Mouse (Mus musculus) embryonic fibroblast, embryonic 13.5 days (primary cell): ENCODE data around the gene Il2rb.

Source experiments
- CTCF ChIP-seq: IDR thresholded peaks from 2 replicates; pipeline ENCODE4 v1.5.1; 2011; ENCODE audit warnings: mild to moderate bottlenecking, control low read depth, low read length, moderate library complexity, borderline replicate concordance; ENCODE audit not compliant: insufficient read depth
- POLR2A ChIP-seq: IDR thresholded peaks from 2 replicates; pipeline ENCODE4 v1.6.1; 2011; ENCODE audit warnings: low read depth, mild to moderate bottlenecking, control low read depth, low read length, moderate library complexity

GRCm38 (mm10) chr15:78514393-78515146 is 19.5 kb upstream of the Il2rb start:
- peak; percentile 81; the same call in 1 of the 2 replicates for TF ChIP-seq CTCF
- TF ChIP-seq POLR2A, result no peak
